In genomic region chr5:115003224-115003873, GRCm38 (mm10) we compare ENCODE assay signal across 21 mouse cellular contexts. TPM values are rescaled to one million over a fixed set of nuclear protein-coding genes. Genes with fewer than 3 reads are reported as not detected.
DNase-seq lines count a peak whose midpoint lies in the region; ATAC-seq and TF ChIP-seq lines count a peak whose summit lies in the region.
"Had no signal": no experiment of that assay in that cellular context is flagged by ENCODE, and none has a peak within 500 bp of the region (broad histone marks: within the 10 kb centered on the region; RNA-seq: fewer than 3 reads in every experiment).

No protein-coding gene starts in this region.

- H3K27ac ChIP-seq in forebrain, embryonic 11.5 days (ENCODE audit: low read depth, low read length) = no peak overlapping the region
- H3K27ac ChIP-seq in forebrain, embryonic 12.5 days = no peak overlapping the region
- H3K27ac ChIP-seq in liver, embryonic 11.5 days (ENCODE audit: low read depth, low read length) = no peak overlapping the region
- H3K27ac ChIP-seq in thymus, adult 2 months (ENCODE audit: control insufficient read depth, insufficient read depth, low read length) = no peak overlapping the region
- H3K27ac ChIP-seq: embryonic facial prominence, embryonic 13.5 days; heart, embryonic 13.5 days; hindbrain, embryonic 15.5 days had no signal

- TF ChIP-seq POLR2A in thymus, adult 2 months (IDR thresholded peaks at IDR 0.05; ENCODE audit: control insufficient read depth, extremely low read depth, insufficient read depth, low read length, poor library complexity) = no peak

- no peak for ATAC-seq in forebrain, embryonic 11.5 days (replicated peaks; ENCODE audit: low FRiP score)
- ATAC-seq in forebrain, embryonic 12.5 days (ENCODE audit: low FRiP score) = no peak
- no peak for ATAC-seq in liver, embryonic 11.5 days (replicated peaks; ENCODE audit: low FRiP score)
- ATAC-seq: activated CD4-positive, CD25-positive, alpha-beta regulatory T cell, adult 4 months; forebrain, embryonic 14.5 days; inflammation-experienced regulatory T-cells, adult 6 months; Patski had no signal

- 76% methylated on average over 13 of the region's 13 CpGs for WGBS in forebrain, embryonic 11.5 days
- 81% methylated on average over 13 of the region's 13 CpGs for WGBS in forebrain, embryonic 12.5 days
- 65% methylated on average over 13 of the region's 13 CpGs for WGBS in liver, embryonic 11.5 days
- 40% methylated on average over 13 of the region's 13 CpGs for WGBS in thymus, adult 2 months

- H3K4me1 ChIP-seq in forebrain, embryonic 11.5 days (replicated peaks; ENCODE audit: control insufficient read depth, insufficient read depth, low read length) = no peaks in the 10 kb centered on the region
- no peaks in the 10 kb centered on the region for H3K4me1 ChIP-seq in forebrain, embryonic 12.5 days
- peaks cover 3% of the 10 kb centered on the region; the same call in 1 of the 2 replicates for H3K4me1 ChIP-seq in liver, embryonic 11.5 days (replicated peaks; ENCODE audit: control insufficient read depth, insufficient read depth, low read length)
- H3K4me1 ChIP-seq in thymus, adult 2 months (replicated peaks; ENCODE audit: control insufficient read depth, insufficient read depth, low read length) = no peaks in the 10 kb centered on the region
- H3K4me1 ChIP-seq: hindbrain, embryonic 15.5 days had no signal

- H3K9ac ChIP-seq in forebrain, embryonic 11.5 days (ENCODE audit: low read length) = no peak overlapping the region
- H3K9ac ChIP-seq in forebrain, embryonic 12.5 days = no peak overlapping the region
- H3K9ac ChIP-seq in liver, embryonic 11.5 days (ENCODE audit: low read depth, low read length) = no peak overlapping the region
- H3K9ac ChIP-seq: embryonic facial prominence, embryonic 13.5 days; heart, embryonic 13.5 days; hindbrain, embryonic 15.5 days had no signal

- TF ChIP-seq CTCF in thymus, adult 2 months (IDR thresholded peaks at IDR 0.05; ENCODE audit: borderline replicate concordance, control insufficient read depth, extremely low read depth, insufficient read depth, low read length, poor library complexity) = no peak

- no peaks in the 10 kb centered on the region for H3K27me3 ChIP-seq in forebrain, embryonic 11.5 days (ENCODE audit: control insufficient read depth, insufficient read depth, low read length)
- H3K27me3 ChIP-seq in forebrain, embryonic 12.5 days = no peaks in the 10 kb centered on the region
- H3K27me3 ChIP-seq in liver, embryonic 11.5 days (replicated peaks; ENCODE audit: control insufficient read depth, insufficient read depth, low read length) = 0 out of 2 replicates have a peak, but pooled peaks cover 3% of the 10 kb centered on the region
- no peaks in the 10 kb centered on the region for H3K27me3 ChIP-seq in thymus, adult 2 months (ENCODE audit: control insufficient read depth, insufficient read depth, low read length)
- H3K27me3 ChIP-seq: embryonic facial prominence, embryonic 13.5 days; heart, embryonic 13.5 days; hindbrain, embryonic 15.5 days; Patski had no signal

- H3K4me2 ChIP-seq in forebrain, embryonic 11.5 days (ENCODE audit: low read depth, low read length, severe bottlenecking) = no peak overlapping the region
- H3K4me2 ChIP-seq in forebrain, embryonic 12.5 days = no peak overlapping the region
- no peak overlapping the region for H3K4me2 ChIP-seq in liver, embryonic 11.5 days
- H3K4me2 ChIP-seq: embryonic facial prominence, embryonic 13.5 days; heart, embryonic 13.5 days; hindbrain, embryonic 15.5 days had no signal

- no peaks in the 10 kb centered on the region for H3K36me3 ChIP-seq in forebrain, embryonic 11.5 days (ENCODE audit: control insufficient read depth, insufficient read depth, low read length)
- no peaks in the 10 kb centered on the region for H3K36me3 ChIP-seq in forebrain, embryonic 12.5 days (replicated peaks)
- H3K36me3 ChIP-seq in liver, embryonic 11.5 days (ENCODE audit: control insufficient read depth, insufficient read depth, low read length) = no peaks in the 10 kb centered on the region
- no peaks in the 10 kb centered on the region for H3K36me3 ChIP-seq in thymus, adult 2 months (ENCODE audit: control insufficient read depth, insufficient read depth, low read length)
- H3K36me3 ChIP-seq: embryonic facial prominence, embryonic 13.5 days; heart, embryonic 13.5 days; hindbrain, embryonic 15.5 days had no signal

- no peak overlapping the region for H3K4me3 ChIP-seq in forebrain, embryonic 11.5 days (ENCODE audit: low read depth, low read length)
- H3K4me3 ChIP-seq in forebrain, embryonic 12.5 days (replicated peaks) = no peak overlapping the region
- no peak overlapping the region for H3K4me3 ChIP-seq in liver, embryonic 11.5 days (ENCODE audit: low read depth, low read length)
- no peak overlapping the region for H3K4me3 ChIP-seq in thymus, adult 2 months (ENCODE audit: control insufficient read depth, insufficient read depth, low read length)
- H3K4me3 ChIP-seq: embryonic facial prominence, embryonic 13.5 days; heart, embryonic 13.5 days; hindbrain, embryonic 15.5 days had no signal

- DNase-seq in forebrain, embryonic 11.5 days (ENCODE audit: low spot score) = peak; percentile 23
- DNase-seq in liver = peak; percentile 1
- DNase-seq in liver, embryonic 11.5 days (ENCODE audit: low spot score) = no peak
- DNase-seq in A20 (ENCODE audit: low read depth, low spot score) = peak; percentile 36
- peak; percentile 44 for DNase-seq in induced T-regulatory cell, adult 2 months (ENCODE audit: low read depth)
- DNase-seq in thymus, adult 2 months = no peak
- DNase-seq: adrenal gland, postnatal 14 days; cerebellum, adult 11-12 months; cerebellum, adult 9-10 months; cerebellum, postnatal 25 days; heart, postnatal 36 days had no signal

- H3K9me3 ChIP-seq in forebrain, embryonic 11.5 days (ENCODE audit: control insufficient read depth, low read length) = no peaks in the 10 kb centered on the region
- no peaks in the 10 kb centered on the region for H3K9me3 ChIP-seq in forebrain, embryonic 12.5 days
- H3K9me3 ChIP-seq in liver, embryonic 11.5 days (ENCODE audit: control insufficient read depth, low read length) = no peaks in the 10 kb centered on the region
- H3K9me3 ChIP-seq: embryonic facial prominence, embryonic 13.5 days; heart, embryonic 13.5 days; hindbrain, embryonic 15.5 days had no signal

RNA-seq across cellular contexts. Expression of gene Sppl3, which starts 7.6 kb away (rescaled TPM):
- polyA plus RNA-seq in forebrain, embryonic 11.5 days (2014; fragmentation: Nextera tagmentation; extraction: Ambion mirVana) = 31.7 and 39.5 TPM in 2 replicates
- 13.8 and 19.1 TPM in 2 replicates for polyA plus RNA-seq in forebrain, embryonic 12.5 days (2016; fragmentation: Nextera tagmentation; extraction: Ambion mirVana)
- polyA plus RNA-seq in liver, embryonic 11.5 days (2014; fragmentation: Nextera tagmentation; extraction: Ambion mirVana) = 14.8 and 17.6 TPM in 2 replicates
- polyA plus RNA-seq in thymus, adult 2 months (2012; rRNA removed) = 112 and 124 TPM in 2 replicates

RNA-seq across cellular contexts. Expression of gene Hnf1a, which starts 32.5 kb away (rescaled TPM):
- not detected in 2 replicates for polyA plus RNA-seq in forebrain, embryonic 11.5 days (2014; fragmentation: Nextera tagmentation; extraction: Ambion mirVana)
- polyA plus RNA-seq in forebrain, embryonic 12.5 days (2016; fragmentation: Nextera tagmentation; extraction: Ambion mirVana) = not detected in 2 replicates
- polyA plus RNA-seq in liver, embryonic 11.5 days (2014; fragmentation: Nextera tagmentation; extraction: Ambion mirVana) = 2.7 and 4.1 TPM in 2 replicates
- 4.0 and 4.1 TPM in 2 replicates for polyA plus RNA-seq in thymus, adult 2 months (2012; rRNA removed)
- polyA plus RNA-seq: embryonic facial prominence, embryonic 13.5 days; forebrain, embryonic 14.5 days; heart, postnatal 0 days; hindbrain, embryonic 11.5 days had no signal

Comparison
In these comparisons a context has a peak if more than half of its experiments do, and no peak if none do; other contexts are left out.
1. DNase-seq: peak in forebrain, embryonic 11.5 days (single experiment), liver (single experiment), A20 (single experiment) and induced T-regulatory cell, adult 2 months (single experiment); none in liver, embryonic 11.5 days (single experiment) and thymus, adult 2 months (single experiment).